Mouse (Mus musculus): Measurements from ENCODE around the gene Dld. TPM values are rescaled to one million over a fixed set of nuclear protein-coding genes. Genes with fewer than 3 reads are reported as not detected.
A peak's percentile ranks its signal among the peaks of the same experiment; 100 is the strongest.

The Dld gene
- total RNA-seq (2014; fragmentation: Nextera tagmentation) (146 and 149 TPM in 2 replicates), total RNA-seq (2017) (159 and 214 TPM in 2 replicates), polyA plus RNA-seq (2012) (5.9 and 10.7 TPM in 2 replicates)

GRCm38 (mm10) chr12:31350944-31351928 is at the start of gene Dld:
Gene Dld, minus strand, starts transcription at chr12:31351453.
- H3K36me3 ChIP-seq (replicated peaks): peaks cover 28% of the 10 kb centered on the region
- no peaks in the 10 kb centered on the region for H3K27me3 ChIP-seq (ENCODE audit: insufficient read depth, low read length)
- peak within 1 kb of the TSS; percentile 93 for H3K4me3 ChIP-seq (ENCODE audit: low read depth, low read length)
- TF ChIP-seq TAL1 (conservative IDR thresholded peaks at IDR 0.05; ENCODE audit: low read depth, low read length) (no peak), POLR2AphosphoS5 (IDR thresholded peaks at IDR 0.05; ENCODE audit: insufficient replicate concordance, low read depth, low read length) (no peak), GATA1 (IDR thresholded peaks at IDR 0.05; ENCODE audit: borderline replicate concordance, low read length) (no peak), GATA2 (IDR thresholded peaks at IDR 0.05; ENCODE audit: borderline replicate concordance, low read depth, low read length) (no peak), CTCF (IDR thresholded peaks at IDR 0.05; ENCODE audit: low read depth, low read length) (no peak)
- H3K9me3 ChIP-seq (replicated peaks): 0 out of 2 replicates have a peak, but pooled peaks cover 4% of the 10 kb centered on the region
- ATAC-seq (ENCODE audit: extremely low read depth, insufficient number of reproducible peaks, low FRiP score, poor library complexity, severe bottlenecking) (peak; percentile 98), DNase-seq (ENCODE audit: low spot score) (peak; percentile 98)
- peaks cover 26% of the 10 kb centered on the region for H3K4me1 ChIP-seq (ENCODE audit: insufficient read depth, low read depth, low read length)

DNA sequence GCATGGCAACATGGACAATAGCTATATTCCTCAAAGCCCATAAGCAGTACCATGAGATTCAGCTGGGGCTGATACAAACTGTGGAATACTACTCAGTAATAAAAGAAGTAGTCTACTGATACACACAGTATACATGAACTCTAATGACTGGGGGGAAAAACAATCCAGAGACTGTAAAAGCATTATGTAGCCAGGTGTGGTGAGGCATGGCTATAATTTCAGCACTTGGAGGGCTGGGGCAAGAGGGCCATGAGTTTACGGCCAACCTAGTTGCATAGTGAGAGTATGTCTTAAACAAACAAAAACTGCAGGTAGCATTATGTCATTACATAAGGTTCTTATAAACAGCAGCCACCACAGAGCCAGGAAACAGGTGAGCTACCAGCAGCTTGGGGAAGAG is 49.6 kb upstream of the Dld start:
- H3K27me3 ChIP-seq (ENCODE audit: insufficient read depth, low read length): peaks cover 3% of the 10 kb centered on the region; the same call in 1 of the 2 replicates
- TF ChIP-seq CTCF (IDR thresholded peaks at IDR 0.05; ENCODE audit: low read depth, low read length): no peak
- TF ChIP-seq POLR2AphosphoS5 (IDR thresholded peaks at IDR 0.05; ENCODE audit: insufficient replicate concordance, low read depth, low read length): no peak
- H3K4me3 ChIP-seq (ENCODE audit: low read depth, low read length): no peak overlapping the region
- H3K9me3 ChIP-seq (replicated peaks): no peaks in the 10 kb centered on the region
- H3K4me1 ChIP-seq (ENCODE audit: insufficient read depth, low read depth, low read length): no peaks in the 10 kb centered on the region
- ATAC-seq (ENCODE audit: extremely low read depth, insufficient number of reproducible peaks, low FRiP score, poor library complexity, severe bottlenecking) (no peak), DNase-seq (ENCODE audit: low spot score) (no peak)
- no peaks in the 10 kb centered on the region for H3K36me3 ChIP-seq (replicated peaks)

- Histone ChIP-seq H3K36me3 (replicated peaks) (no peaks in the 10 kb centered on the region), H3K9me3 (replicated peaks) (no peaks in the 10 kb centered on the region), H3K4me3 (ENCODE audit: low read depth, low read length) (no peak overlapping the region), H3K4me1 (ENCODE audit: insufficient read depth, low read depth, low read length) (no peaks in the 10 kb centered on the region), H3K27me3 (ENCODE audit: insufficient read depth, low read length) (peaks cover 3% of the 10 kb centered on the region; the same call in 1 of the 2 replicates)
- ATAC-seq (ENCODE audit: extremely low read depth, insufficient number of reproducible peaks, low FRiP score, poor library complexity, severe bottlenecking) (no peak), DNase-seq (ENCODE audit: low spot score) (no peak)
- TF ChIP-seq TAL1 (conservative IDR thresholded peaks at IDR 0.05; ENCODE audit: low read depth, low read length): no peak
- TF ChIP-seq CTCF (IDR thresholded peaks at IDR 0.05; ENCODE audit: low read depth, low read length): no peak
- no peak for TF ChIP-seq POLR2AphosphoS5 (IDR thresholded peaks at IDR 0.05; ENCODE audit: insufficient replicate concordance, low read depth, low read length)
Measured at GRCm38 (mm10) chr12:31397709-31398108, 46.5 kb upstream of the Dld start.

GRCm38 (mm10) chr12:31395895-31396294 is 44.6 kb upstream of the Dld start:
- Histone ChIP-seq H3K36me3 (replicated peaks) (no peaks in the 10 kb centered on the region), H3K27me3 (ENCODE audit: insufficient read depth, low read length) (peaks cover 3% of the 10 kb centered on the region; the same call in 1 of the 2 replicates), H3K9me3 (replicated peaks) (no peaks in the 10 kb centered on the region), H3K4me1 (ENCODE audit: insufficient read depth, low read depth, low read length) (no peaks in the 10 kb centered on the region), H3K4me3 (ENCODE audit: low read depth, low read length) (no peak overlapping the region)
- no peak for ATAC-seq (ENCODE audit: extremely low read depth, insufficient number of reproducible peaks, low FRiP score, poor library complexity, severe bottlenecking)
- DNase-seq (ENCODE audit: low spot score): no peak
- TF ChIP-seq TAL1 (conservative IDR thresholded peaks at IDR 0.05; ENCODE audit: low read depth, low read length) (no peak), POLR2AphosphoS5 (IDR thresholded peaks at IDR 0.05; ENCODE audit: insufficient replicate concordance, low read depth, low read length) (no peak), GATA1 (IDR thresholded peaks at IDR 0.05; ENCODE audit: borderline replicate concordance, low read length) (no peak), CTCF (IDR thresholded peaks at IDR 0.05; ENCODE audit: low read depth, low read length) (no peak), GATA2 (IDR thresholded peaks at IDR 0.05; ENCODE audit: borderline replicate concordance, low read depth, low read length) (no peak)

DNA sequence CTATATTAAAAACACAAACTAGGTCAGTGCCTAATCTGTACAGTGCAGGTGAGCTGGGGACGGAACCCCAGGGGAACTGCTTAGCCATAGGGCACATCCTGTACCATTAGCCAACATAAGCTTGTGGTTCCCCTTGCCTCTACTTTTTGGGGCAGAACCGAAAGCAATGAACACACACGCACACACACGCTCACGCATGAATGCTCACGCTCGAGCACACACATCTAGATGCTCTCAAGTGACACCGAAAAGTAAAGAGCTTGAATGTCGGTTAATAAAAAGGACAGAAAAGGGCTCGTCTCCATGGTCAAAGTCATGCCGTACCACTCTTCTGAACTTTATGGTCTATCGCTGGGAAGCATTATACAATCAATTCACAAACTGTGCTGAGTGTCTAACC is 40.4 kb upstream of the Dld start:
- no peaks in the 10 kb centered on the region for H3K36me3 ChIP-seq (replicated peaks)
- no peaks in the 10 kb centered on the region for H3K4me1 ChIP-seq (ENCODE audit: insufficient read depth, low read depth, low read length)
- TF ChIP-seq CTCF (IDR thresholded peaks at IDR 0.05; ENCODE audit: low read depth, low read length) (no peak), TAL1 (conservative IDR thresholded peaks at IDR 0.05; ENCODE audit: low read depth, low read length) (no peak), GATA2 (IDR thresholded peaks at IDR 0.05; ENCODE audit: borderline replicate concordance, low read depth, low read length) (no peak), GATA1 (IDR thresholded peaks at IDR 0.05; ENCODE audit: borderline replicate concordance, low read length) (no peak)
- no peak overlapping the region for H3K4me3 ChIP-seq (ENCODE audit: low read depth, low read length)
- H3K9me3 ChIP-seq (replicated peaks): no peaks in the 10 kb centered on the region
- DNase-seq (ENCODE audit: low spot score) (no peak), ATAC-seq (ENCODE audit: extremely low read depth, insufficient number of reproducible peaks, low FRiP score, poor library complexity, severe bottlenecking) (no peak)
- no peaks in the 10 kb centered on the region for H3K27me3 ChIP-seq (ENCODE audit: insufficient read depth, low read length)

DNA sequence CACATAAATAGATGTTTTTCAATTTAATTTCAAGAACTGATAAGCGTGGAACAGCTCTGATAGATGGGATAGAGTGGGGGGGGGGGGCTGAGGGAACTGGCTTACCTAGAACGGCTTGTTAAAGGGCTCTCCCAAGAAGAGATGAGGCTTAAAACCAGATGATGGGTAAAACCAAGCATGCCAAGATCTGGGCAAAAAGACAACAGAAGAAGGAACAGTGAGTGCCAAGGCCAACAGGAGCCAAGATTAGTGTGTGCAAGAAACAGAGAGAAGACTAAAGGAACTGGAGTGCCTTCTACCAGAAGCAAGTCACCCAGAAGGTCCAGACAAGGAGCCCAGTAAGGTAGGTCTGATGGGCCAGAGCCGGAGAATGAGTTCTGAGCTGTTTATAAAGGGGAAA is 39.3 kb upstream of the Dld start, which contains the start of gene Slc26a3:
TSS of gene Slc26a3 (plus strand) at position 301 of the 400 bp plus-strand sequence.
- H3K27me3 ChIP-seq (ENCODE audit: insufficient read depth, low read length): no peaks in the 10 kb centered on the region
- no peak within 1 kb of the TSS for H3K4me3 ChIP-seq (ENCODE audit: low read depth, low read length)
- H3K9me3 ChIP-seq (replicated peaks): no peaks in the 10 kb centered on the region
- DNase-seq (ENCODE audit: low spot score) (no peak), ATAC-seq (ENCODE audit: extremely low read depth, insufficient number of reproducible peaks, low FRiP score, poor library complexity, severe bottlenecking) (no peak)
- H3K4me1 ChIP-seq (ENCODE audit: insufficient read depth, low read depth, low read length): no peaks in the 10 kb centered on the region
- TF ChIP-seq TAL1 (conservative IDR thresholded peaks at IDR 0.05; ENCODE audit: low read depth, low read length) (no peak), CTCF (IDR thresholded peaks at IDR 0.05; ENCODE audit: low read depth, low read length) (no peak), POLR2AphosphoS5 (IDR thresholded peaks at IDR 0.05; ENCODE audit: insufficient replicate concordance, low read depth, low read length) (no peak), GATA2 (IDR thresholded peaks at IDR 0.05; ENCODE audit: borderline replicate concordance, low read depth, low read length) (no peak), GATA1 (IDR thresholded peaks at IDR 0.05; ENCODE audit: borderline replicate concordance, low read length) (no peak)
- no peaks in the 10 kb centered on the region for H3K36me3 ChIP-seq (replicated peaks)
